Mouse (Mus musculus): ENCODE data around the gene Cdkn1b.

- TF ChIP-seq CTCF (IDR thresholded peaks at IDR 0.05; ENCODE audit: extremely low read depth, insufficient read depth, insufficient read length, insufficient replicate concordance) (no peak), POLR2A (IDR thresholded peaks at IDR 0.05; ENCODE audit: low read depth, low read length) (no peak)
Measured at GRCm38 (mm10) chr6:134925673-134926337, 5.6 kb downstream of the Cdkn1b start.

All from spleen, adult 2 months (tissue).